9 mouse cellular contexts compared by ENCODE assay signal in genomic region chr15:80707088-80707487, GRCm38 (mm10). TPM values are rescaled to one million over a fixed set of nuclear protein-coding genes. Genes with fewer than 3 reads are reported as not detected.
DNase-seq lines count a peak whose midpoint lies in the region; ATAC-seq and TF ChIP-seq lines count a peak whose summit lies in the region.
"Had no signal": no experiment of that assay in that cellular context is flagged by ENCODE, and none has a peak within 500 bp of the region (broad histone marks: within the 10 kb centered on the region; RNA-seq: fewer than 3 reads in every experiment).

No protein-coding gene starts in this region.

- TF ChIP-seq EP300 in MEL (IDR thresholded peaks at IDR 0.05; ENCODE audit: low read depth in 1 of 2, low read length in 2 of 2), result peak; percentile 63 to 68; a peak in 3 of 4 replicates

- no peak for TF ChIP-seq CTCF in MEL (IDR thresholded peaks at IDR 0.05 in 2 of 3, conservative IDR thresholded peaks at IDR 0.05 in 1 of 3; ENCODE audit: control insufficient read depth in 1 of 3, insufficient read depth in 1 of 3, low read depth in 2 of 3, low read length in 3 of 3, poor library complexity in 1 of 3, severe bottlenecking in 1 of 3)

- H3K4me1 ChIP-seq in MEL (ENCODE audit: control insufficient read depth in 1 of 2, insufficient read depth in 2 of 2, low read length in 2 of 2), result peaks cover 0 to 8% of the 10 kb centered on the region in 2 experiments; a peak in 2 of 4 replicates
- H3K4me1 ChIP-seq in forebrain, embryonic 12.5 days, result peaks cover 30% of the 10 kb centered on the region
- peaks cover 22% of the 10 kb centered on the region for H3K4me1 ChIP-seq in hindbrain, embryonic 14.5 days (replicated peaks; ENCODE audit: control insufficient read depth, insufficient read depth, low read length)
- H3K4me1 ChIP-seq in limb, embryonic 14.5 days (ENCODE audit: control insufficient read depth, insufficient read depth, low read length), result peaks cover 27% of the 10 kb centered on the region
- peaks cover 10% of the 10 kb centered on the region for H3K4me1 ChIP-seq in neural tube, embryonic 14.5 days (ENCODE audit: control insufficient read depth, insufficient read depth, low read length)

- peak overlapping the region; percentile 53 for H3K9ac ChIP-seq in MEL (ENCODE audit: control insufficient read depth, low read depth, low read length, poor library complexity, severe bottlenecking)
- H3K9ac ChIP-seq in forebrain, embryonic 12.5 days, result 0 out of 2 replicates have a peak overlapping the region, but pooled peaks have one; percentile 8
- peak overlapping the region; percentile 42; the same call in 1 of the 2 replicates for H3K9ac ChIP-seq in hindbrain, embryonic 14.5 days
- no peak overlapping the region for H3K9ac ChIP-seq in limb, embryonic 14.5 days (ENCODE audit: low read depth, low read length, severe bottlenecking)
- H3K9ac ChIP-seq in neural tube, embryonic 14.5 days (replicated peaks; ENCODE audit: low read depth, low read length), result no peak overlapping the region

- H3K27me3 ChIP-seq in MEL (ENCODE audit: control insufficient read depth in 1 of 2, insufficient read depth in 2 of 2, low read length in 2 of 2), result no peaks in the 10 kb centered on the region
- no peaks in the 10 kb centered on the region; the same call in 1 of the 2 replicates for H3K27me3 ChIP-seq in forebrain, embryonic 12.5 days
- no peaks in the 10 kb centered on the region for H3K27me3 ChIP-seq in hindbrain, embryonic 14.5 days (ENCODE audit: control insufficient read depth, insufficient read depth, low read length)
- H3K27me3 ChIP-seq in limb, embryonic 14.5 days (ENCODE audit: control insufficient read depth, insufficient read depth, low read length), result no peaks in the 10 kb centered on the region
- no peaks in the 10 kb centered on the region for H3K27me3 ChIP-seq in neural tube, embryonic 14.5 days (ENCODE audit: control insufficient read depth, insufficient read depth, low read length)

- 69% methylated on average over 8 of the region's 8 CpGs for WGBS in forebrain, embryonic 12.5 days
- WGBS in hindbrain, embryonic 14.5 days, result 45% methylated on average over 8 of the region's 8 CpGs
- WGBS in limb, embryonic 14.5 days, result 33% methylated on average over 8 of the region's 8 CpGs
- WGBS in neural tube, embryonic 14.5 days, result 34% methylated on average over 8 of the region's 8 CpGs

- H3K4me2 ChIP-seq in forebrain, embryonic 12.5 days, result 0 out of 2 replicates have a peak overlapping the region, but pooled peaks have one; percentile 46
- peak overlapping the region; percentile 52 for H3K4me2 ChIP-seq in hindbrain, embryonic 14.5 days (replicated peaks)
- peak overlapping the region; percentile 48 for H3K4me2 ChIP-seq in limb, embryonic 14.5 days (replicated peaks; ENCODE audit: low read depth, low read length, severe bottlenecking)
- H3K4me2 ChIP-seq in neural tube, embryonic 14.5 days (ENCODE audit: low read depth, low read length), result peak overlapping the region; percentile 40; the same call in 1 of the 2 replicates

- H3K27ac ChIP-seq in MEL (ENCODE audit: control insufficient read depth, low read depth, low read length), result peak overlapping the region; percentile 52
- 0 out of 2 replicates have a peak overlapping the region, but pooled peaks have one; percentile 53 for H3K27ac ChIP-seq in forebrain, embryonic 12.5 days
- peak overlapping the region; percentile 80 for H3K27ac ChIP-seq in hindbrain, embryonic 14.5 days
- H3K27ac ChIP-seq in limb, embryonic 14.5 days (replicated peaks; ENCODE audit: low read depth, low read length), result peak overlapping the region; percentile 75
- peak overlapping the region; percentile 55 for H3K27ac ChIP-seq in neural tube, embryonic 14.5 days (ENCODE audit: low read depth, low read length)
- H3K27ac ChIP-seq: macrophage had no signal

- H3K9me3 ChIP-seq in MEL (replicated peaks; ENCODE audit: insufficient read depth, low read length), result no peaks in the 10 kb centered on the region
- H3K9me3 ChIP-seq in forebrain, embryonic 12.5 days, result no peaks in the 10 kb centered on the region
- no peaks in the 10 kb centered on the region for H3K9me3 ChIP-seq in hindbrain, embryonic 14.5 days (ENCODE audit: control insufficient read depth, low read length)
- no peaks in the 10 kb centered on the region for H3K9me3 ChIP-seq in limb, embryonic 14.5 days (ENCODE audit: control insufficient read depth, low read length)
- H3K9me3 ChIP-seq in neural tube, embryonic 14.5 days (ENCODE audit: control insufficient read depth, low read length), result no peaks in the 10 kb centered on the region

- ATAC-seq in forebrain, embryonic 12.5 days (ENCODE audit: low FRiP score), result no peak
- ATAC-seq in hindbrain, embryonic 14.5 days (ENCODE audit: low FRiP score), result no peak; the same call in 1 of the 2 replicates
- ATAC-seq in limb, embryonic 14.5 days (ENCODE audit: low FRiP score, low read depth), result peak; percentile 7; the same call in 1 of the 2 replicates
- ATAC-seq in neural tube, embryonic 14.5 days (ENCODE audit: low read depth), result no peak
- no peak for ATAC-seq in erythroblast, adult 5-6 weeks (replicated peaks; ENCODE audit: low FRiP score, poor library complexity, severe bottlenecking)

- TF ChIP-seq POLR2A in MEL (IDR thresholded peaks at IDR 0.05; ENCODE audit: control insufficient read depth in 1 of 2, insufficient read depth in 1 of 2, low read depth in 1 of 2, low read length in 2 of 2, poor library complexity in 1 of 2), result no peak
- no peak for TF ChIP-seq POLR2A in limb, embryonic 14.5 days (IDR thresholded peaks at IDR 0.05; ENCODE audit: borderline replicate concordance, extremely low read depth, insufficient read depth, insufficient read length)

- no peak; the same call in 1 of the 2 replicates for TF ChIP-seq RAD21 in MEL (IDR thresholded peaks at IDR 0.05; ENCODE audit: low read depth, low read length)

- DNase-seq in MEL (ENCODE audit: low read depth, low spot score), result no peak
- peak; percentile 84 to 95 for DNase-seq in adrenal gland, adult (ENCODE audit: inconsistent age in 2 of 2, low spot score in 1 of 2)
- peak; percentile 86 for DNase-seq in hindbrain, embryonic 14.5 days (ENCODE audit: low spot score)
- peak; percentile 93 for DNase-seq in limb, embryonic 14.5 days (ENCODE audit: low spot score)
- DNase-seq in thymus, postnatal 14 days, result no peak

- peaks cover 0 to 8% of the 10 kb centered on the region in 2 experiments; a peak in 2 of 4 replicates for H3K36me3 ChIP-seq in MEL (ENCODE audit: control insufficient read depth in 1 of 2, insufficient read depth in 2 of 2, low read length in 2 of 2)
- no peaks in the 10 kb centered on the region for H3K36me3 ChIP-seq in forebrain, embryonic 12.5 days (replicated peaks)
- H3K36me3 ChIP-seq in hindbrain, embryonic 14.5 days (replicated peaks; ENCODE audit: control insufficient read depth, insufficient read depth), result no peaks in the 10 kb centered on the region
- H3K36me3 ChIP-seq in limb, embryonic 14.5 days (ENCODE audit: control insufficient read depth, insufficient read depth, low read length), result no peaks in the 10 kb centered on the region
- no peaks in the 10 kb centered on the region for H3K36me3 ChIP-seq in neural tube, embryonic 14.5 days (ENCODE audit: control insufficient read depth, insufficient read depth, low read length)

- H3K79me2 ChIP-seq in MEL (ENCODE audit: control insufficient read depth, insufficient read depth, low read length, poor library complexity), result peaks cover 2% of the 10 kb centered on the region; the same call in 1 of the 2 replicates

- peak overlapping the region; percentile 54 to 68 for H3K4me3 ChIP-seq in MEL (ENCODE audit: control insufficient read depth in 1 of 2, insufficient read depth in 1 of 2, low read depth in 2 of 2, low read length in 2 of 2)
- no peak overlapping the region for H3K4me3 ChIP-seq in forebrain, embryonic 12.5 days (replicated peaks)
- no peak overlapping the region for H3K4me3 ChIP-seq in hindbrain, embryonic 14.5 days (replicated peaks; ENCODE audit: low read length)
- H3K4me3 ChIP-seq in limb, embryonic 14.5 days (replicated peaks; ENCODE audit: low read length), result no peak overlapping the region
- no peak overlapping the region for H3K4me3 ChIP-seq in neural tube, embryonic 14.5 days (ENCODE audit: low read depth, low read length)

TF ChIP-seq in MEL, 35 proteins besides CTCF, POLR2A, EP300 and RAD21 (continues in another document):
- TF ChIP-seq RCOR1 (IDR thresholded peaks at IDR 0.05; ENCODE audit: low read depth, low read length) (peak; percentile 68), MXI1 (IDR thresholded peaks at IDR 0.05; ENCODE audit: low read depth, low read length) (peak; percentile 85; the same call in 1 of the 2 replicates), NELFE (IDR thresholded peaks at IDR 0.05; ENCODE audit: low read depth, low read length) (peak; percentile 26; the same call in 1 of the 2 replicates), POLR2AphosphoS2 (IDR thresholded peaks at IDR 0.05; ENCODE audit: low read length) (no peak), GATA1 (IDR thresholded peaks at IDR 0.05; ENCODE audit: low read depth, low read length) (peak; percentile 71)

RNA-seq across cellular contexts. Expression of gene Tnrc6b, which starts 4.0 kb away (rescaled TPM):
- 8.0 and 8.2 TPM in 2 replicates for total RNA-seq in MEL (2012; rRNA removed)
- 10 to 100 TPM in 1 of 2 experiments, 1 to 10 TPM in 1; 7.8 to 13.9 TPM for polyA plus RNA-seq in MEL (2012; ENCODE audit: insufficient read depth in 1 of 2, insufficient read length in 2 of 2, low read depth in 1 of 2, low replicate concordance in 2 of 2, missing spikeins in 1 of 2)
- polyA plus RNA-seq in forebrain, embryonic 12.5 days (2016; fragmentation: Nextera tagmentation; extraction: Ambion mirVana), result 54.3 and 62.5 TPM in 2 replicates
- polyA plus RNA-seq in hindbrain, embryonic 14.5 days (2014; fragmentation: Nextera tagmentation; extraction: Ambion mirVana), result 19.0 and 27.9 TPM in 2 replicates
- 12.5 and 14.0 TPM in 2 replicates for polyA plus RNA-seq in limb, embryonic 14.5 days (2012; rRNA removed)
- 15.8 and 19.4 TPM in 2 replicates for polyA plus RNA-seq in limb, embryonic 14.5 days (2014; fragmentation: Nextera tagmentation; extraction: Ambion mirVana)
- polyA plus RNA-seq in neural tube, embryonic 14.5 days (2014; fragmentation: Nextera tagmentation; extraction: Ambion mirVana), result 26.5 and 27.4 TPM in 2 replicates
- total RNA-seq in erythroblast, adult 5-6 weeks (2015; ENCODE audit: low replicate concordance), result 138 and 146 TPM in 2 replicates
- total RNA-seq in erythroblast, adult 5-6 weeks (2017; ENCODE audit: low replicate concordance), result 214 and 245 TPM in 2 replicates

RNA-seq across cellular contexts. Expression of gene Fam83f, which starts 35.4 kb away (rescaled TPM):
- not detected in 2 replicates for total RNA-seq in MEL (2012; rRNA removed)
- not detected for polyA plus RNA-seq in MEL (2012; ENCODE audit: insufficient read depth in 1 of 2, insufficient read length in 2 of 2, low read depth in 1 of 2, low replicate concordance in 2 of 2, missing spikeins in 1 of 2)
- polyA plus RNA-seq in forebrain, embryonic 12.5 days (2016; fragmentation: Nextera tagmentation; extraction: Ambion mirVana), result 0.47 and 0.54 TPM in 2 replicates
- 0.07 and 0.20 TPM in 2 replicates for polyA plus RNA-seq in hindbrain, embryonic 14.5 days (2014; fragmentation: Nextera tagmentation; extraction: Ambion mirVana)
- 1.6 and 1.7 TPM in 2 replicates for polyA plus RNA-seq in limb, embryonic 14.5 days (2012; rRNA removed)
- 2.6 and 3.7 TPM in 2 replicates for polyA plus RNA-seq in limb, embryonic 14.5 days (2014; fragmentation: Nextera tagmentation; extraction: Ambion mirVana)
- 0.12 and 0.23 TPM in 2 replicates for polyA plus RNA-seq in neural tube, embryonic 14.5 days (2014; fragmentation: Nextera tagmentation; extraction: Ambion mirVana)
- total RNA-seq in erythroblast, adult 5-6 weeks (2015; ENCODE audit: low replicate concordance), result not detected in 2 replicates
- 0.98 TPM in 1 of 2 replicates, not detected in the other for total RNA-seq in erythroblast, adult 5-6 weeks (2017; ENCODE audit: low replicate concordance)

Comparison
In these comparisons a context has a peak if more than half of its experiments do, and no peak if none do; other contexts are left out.
1. DNase-seq: peak in adrenal gland, adult (2 of 2), hindbrain, embryonic 14.5 days (single experiment) and limb, embryonic 14.5 days (single experiment); none in MEL (single experiment) and thymus, postnatal 14 days (single experiment).
2. H3K4me3 ChIP-seq: peak in MEL (2 of 2); none in forebrain, embryonic 12.5 days (single experiment), hindbrain, embryonic 14.5 days (single experiment), limb, embryonic 14.5 days (single experiment) and neural tube, embryonic 14.5 days (single experiment).
3. H3K9ac ChIP-seq: peak in MEL (single experiment), forebrain, embryonic 12.5 days (single experiment) and hindbrain, embryonic 14.5 days (single experiment); none in limb, embryonic 14.5 days (single experiment) and neural tube, embryonic 14.5 days (single experiment).
4. Peak in every context shown above with its lines, with median percentiles within 50 percentile points of each other: H3K27ac ChIP-seq and H3K4me2 ChIP-seq.